Mouse (Mus musculus): ENCODE results near the gene Ybx2. TPM values are rescaled to one million over a fixed set of nuclear protein-coding genes. Genes with fewer than 3 reads are reported as not detected.

The Ybx2 gene
- 0.20 and 0.25 TPM in 2 replicates for polyA plus RNA-seq (2016; fragmentation: Nextera tagmentation; extraction: Ambion mirVana)

DNA sequence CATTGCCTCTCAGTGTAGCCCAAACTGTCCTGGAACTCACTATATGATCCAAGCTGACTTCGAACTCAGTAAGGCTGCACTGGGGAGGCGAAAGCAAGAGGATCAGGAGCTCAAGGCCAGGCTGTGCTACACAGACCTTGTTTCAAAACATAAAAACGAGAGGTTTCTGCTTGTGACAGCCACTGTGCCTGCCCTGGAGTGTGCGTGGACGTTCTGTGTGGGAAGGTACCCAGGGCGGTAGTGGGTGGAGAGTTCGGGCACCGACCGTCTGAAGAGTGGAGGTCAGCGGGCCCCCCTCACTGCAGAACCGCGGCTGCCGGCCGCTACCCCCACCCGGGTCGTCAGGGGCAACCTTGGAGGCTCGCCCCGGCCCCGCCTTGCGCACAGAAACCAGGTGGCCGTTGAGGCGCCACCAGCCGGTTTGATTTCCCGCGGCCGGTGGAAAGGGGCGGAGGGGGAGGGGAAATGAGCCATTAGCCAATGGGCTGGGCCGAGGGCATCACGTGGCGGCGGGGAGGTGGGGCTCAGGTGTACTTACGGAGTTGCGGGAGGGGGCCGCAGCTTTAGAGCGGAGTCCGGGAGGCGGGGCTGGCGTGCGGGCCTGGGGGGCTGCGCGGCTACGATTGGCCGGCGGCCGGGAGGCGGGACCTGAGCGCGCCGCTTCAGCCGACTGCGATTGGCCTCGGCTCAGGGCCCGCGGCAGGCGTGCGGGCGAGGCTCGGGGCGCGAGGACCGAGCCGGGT, at the start of gene Ybx2:
Gene Ybx2 (plus strand): TSS at position 660 of the 743 bp plus-strand sequence.
- Histone ChIP-seq H3K9me3 (replicated peaks) (no peaks in the 10 kb centered on the region), H3K4me3 (peak within 1 kb of the TSS; percentile 56), H3K4me1 (peaks cover 38% of the 10 kb centered on the region), H3K4me2 (peak within 1 kb of the TSS; percentile 91), H3K36me3 (no peaks in the 10 kb centered on the region), H3K9ac (peak within 1 kb of the TSS; percentile 61), H3K27me3 (replicated peaks) (peaks cover 61% of the 10 kb centered on the region), H3K27ac (no peak within 1 kb of the TSS)
- peak; percentile 79 for ATAC-seq
- 1% methylated on average over 62 of the region's 62 CpGs for WGBS (ENCODE audit: insufficient replicate concordance)

DNA sequence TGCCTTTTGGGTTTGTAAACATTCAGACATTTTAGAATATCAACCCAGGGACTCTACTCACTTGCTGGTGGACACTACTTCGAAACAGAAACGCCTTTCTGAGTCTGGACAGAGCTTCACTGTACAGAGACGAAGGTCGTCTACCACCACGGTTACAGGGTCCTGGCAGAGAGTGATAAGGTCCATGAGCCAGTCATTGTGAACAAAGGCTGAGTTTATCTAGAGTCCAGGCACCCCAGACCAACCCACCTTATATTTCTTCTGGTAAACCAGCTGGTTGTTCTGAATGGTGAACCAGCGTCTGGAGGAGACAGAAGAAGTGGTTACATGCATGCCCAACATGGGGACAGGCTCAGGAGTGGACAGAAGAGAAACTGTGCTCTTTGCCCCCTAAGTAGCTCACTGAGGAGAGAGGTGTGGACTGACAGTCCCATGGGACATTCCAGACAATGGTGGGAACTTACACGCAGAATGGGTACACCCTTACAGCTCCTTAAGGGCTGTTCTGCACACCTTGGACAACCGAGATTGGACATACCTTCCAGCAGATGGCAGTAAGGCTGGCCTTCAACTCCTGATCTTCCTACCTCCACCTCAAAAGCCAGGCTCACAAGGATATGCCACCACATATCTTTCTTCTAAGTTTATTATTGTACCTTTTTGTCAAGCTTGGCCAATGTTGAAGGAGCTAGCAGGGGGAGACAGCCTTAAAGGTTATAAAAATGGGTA, 48.5 kb upstream of the Ybx2 start:
- H3K4me3 ChIP-seq, result peak overlapping the region; percentile 10; the same call in 1 of the 2 replicates
- H3K4me1 ChIP-seq, result peaks cover 77% of the 10 kb centered on the region
- ATAC-seq, result peak; percentile 90
- peak overlapping the region; percentile 33 for H3K9ac ChIP-seq
- 29% methylated on average over 8 of the region's 8 CpGs for WGBS (ENCODE audit: insufficient replicate concordance)
- peak overlapping the region; percentile 80 for H3K27ac ChIP-seq
- no peaks in the 10 kb centered on the region for H3K36me3 ChIP-seq
- no peaks in the 10 kb centered on the region for H3K9me3 ChIP-seq (replicated peaks)
- H3K4me2 ChIP-seq, result peak overlapping the region; percentile 55
- no peaks in the 10 kb centered on the region for H3K27me3 ChIP-seq (replicated peaks)

DNA sequence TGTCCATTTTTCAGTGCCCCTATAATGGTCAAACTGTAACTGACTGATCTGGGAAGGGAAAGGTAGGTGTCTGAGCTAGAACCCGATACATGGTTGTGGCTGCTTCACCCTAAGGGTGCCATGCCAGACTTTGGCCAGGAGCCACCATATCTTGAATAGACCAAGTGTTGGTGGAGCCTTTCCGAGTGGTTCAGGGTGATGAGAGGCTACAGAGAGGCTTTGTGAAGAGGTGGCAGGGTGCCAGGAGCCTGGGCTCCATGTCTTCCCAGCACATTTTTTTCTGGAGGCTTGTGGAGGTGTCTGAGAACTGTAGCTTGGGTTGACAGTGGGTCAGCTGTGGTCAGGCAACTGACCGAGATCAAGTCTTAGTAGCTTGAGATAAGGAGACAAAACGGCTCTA, 44.1 kb upstream of the Ybx2 start:
- H3K27ac ChIP-seq, result no peak overlapping the region
- no peak overlapping the region for H3K9ac ChIP-seq

DNA sequence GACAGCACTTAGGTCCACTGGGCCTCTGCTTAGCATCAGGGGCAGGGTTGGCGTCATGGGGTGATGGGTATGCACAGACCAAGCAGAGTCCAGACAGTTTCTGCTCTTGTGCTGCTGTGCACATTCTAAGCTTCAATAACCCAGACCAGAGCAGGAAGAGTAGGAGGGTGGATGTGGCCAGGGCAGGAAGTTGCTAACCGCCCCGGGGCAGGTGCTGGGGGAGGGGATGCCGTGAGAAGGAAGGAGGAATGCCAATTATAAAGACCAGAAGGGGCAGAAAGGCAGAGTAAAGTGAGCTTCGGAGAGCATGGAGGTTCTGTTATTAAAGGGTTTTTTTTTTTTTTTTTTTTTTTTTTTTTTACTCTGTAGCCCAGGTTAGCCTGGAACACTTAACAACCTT, 40.9 kb upstream of the Ybx2 start:
- WGBS (ENCODE audit: insufficient replicate concordance), result 21% methylated on average over 5 of the region's 5 CpGs
- peaks cover 54% of the 10 kb centered on the region for H3K4me1 ChIP-seq
- 0 out of 2 replicates have a peak overlapping the region, but pooled peaks have one; percentile 50 for H3K4me2 ChIP-seq
- peaks cover 7% of the 10 kb centered on the region for H3K27me3 ChIP-seq (replicated peaks)
- peak overlapping the region; percentile 45 for H3K9ac ChIP-seq
- no peaks in the 10 kb centered on the region for H3K36me3 ChIP-seq
- H3K4me3 ChIP-seq, result no peak overlapping the region
- H3K9me3 ChIP-seq (replicated peaks), result no peaks in the 10 kb centered on the region
- 0 out of 2 replicates have a peak, but pooled peaks have one; percentile 9 for ATAC-seq
- peak overlapping the region; percentile 57; the same call in 1 of the 2 replicates for H3K27ac ChIP-seq

More for the DNA sequence above, 44.1 kb upstream of the Ybx2 start:
- WGBS (ENCODE audit: insufficient replicate concordance), result 48% methylated on average over 4 of the region's 4 CpGs
- Histone ChIP-seq H3K36me3 (no peaks in the 10 kb centered on the region), H3K4me2 (no peak overlapping the region), H3K4me3 (no peak overlapping the region), H3K4me1 (peaks cover 59% of the 10 kb centered on the region), H3K27me3 (replicated peaks) (no peaks in the 10 kb centered on the region), H3K9me3 (replicated peaks) (no peaks in the 10 kb centered on the region)
- ATAC-seq, result no peak

DNA sequence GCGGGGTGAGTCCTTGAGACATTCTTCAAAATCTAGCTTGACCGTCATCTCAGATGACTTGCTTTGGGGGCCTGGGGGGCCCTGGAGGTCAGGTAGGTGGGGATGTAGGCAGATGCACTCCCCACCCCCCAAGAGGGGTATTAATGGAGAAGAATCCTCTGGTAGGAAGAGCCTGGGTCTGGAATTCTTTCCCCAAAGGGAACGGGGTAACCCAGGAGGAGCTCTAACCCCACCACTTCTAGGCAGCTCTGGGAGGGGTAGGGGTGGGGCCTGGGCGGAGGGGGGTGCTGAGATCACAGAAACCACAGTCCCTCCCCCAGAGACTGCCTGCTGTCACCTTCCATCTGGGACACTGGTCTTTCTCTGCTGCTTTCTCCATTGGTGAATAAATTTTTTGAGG, 40.3 kb upstream of the Ybx2 start, which contains the start of gene Acap1:
Gene Acap1 (minus strand): TSS at position 249 of the 400 bp plus-strand sequence.
- Histone ChIP-seq H3K27ac (peak within 1 kb of the TSS; percentile 57), H3K4me2 (peak within 1 kb of the TSS; percentile 50), H3K4me3 (peak within 1 kb of the TSS; percentile 25; the same call in 1 of the 2 replicates), H3K9ac (peak within 1 kb of the TSS; percentile 45), H3K36me3 (no peaks in the 10 kb centered on the region), H3K27me3 (replicated peaks) (peaks cover 8% of the 10 kb centered on the region), H3K4me1 (peaks cover 54% of the 10 kb centered on the region), H3K9me3 (replicated peaks) (no peaks in the 10 kb centered on the region)
- WGBS (ENCODE audit: insufficient replicate concordance), result 36% methylated on average over 4 of the region's 4 CpGs
- peak; percentile 78 for ATAC-seq

DNA sequence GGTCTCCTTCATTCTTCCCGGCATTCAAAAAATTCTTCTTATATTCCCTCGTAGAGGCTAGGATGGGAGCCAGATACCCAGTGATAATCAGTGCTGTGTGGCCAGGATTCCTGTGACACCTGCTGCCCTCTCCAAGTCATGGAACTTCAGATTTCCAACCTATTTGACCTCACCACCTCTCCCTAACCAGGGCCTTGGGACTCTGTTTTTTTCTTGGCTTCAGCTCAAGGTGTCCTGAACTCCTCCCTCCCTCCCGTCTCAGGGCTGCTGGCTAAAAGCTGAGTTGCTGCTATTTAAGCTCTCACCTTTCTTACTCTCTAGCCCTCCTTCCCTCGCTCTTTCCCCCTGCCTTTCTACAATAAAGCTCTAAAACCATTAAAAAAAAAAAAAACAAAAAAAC, 35.7 kb upstream of the Ybx2 start:
- Histone ChIP-seq H3K4me2 (peak overlapping the region; percentile 95), H3K36me3 (peaks cover 18% of the 10 kb centered on the region), H3K27ac (no peak overlapping the region), H3K27me3 (replicated peaks) (peaks cover 8% of the 10 kb centered on the region), H3K4me3 (peak overlapping the region; percentile 86; the same call in 1 of the 2 replicates), H3K4me1 (peaks cover 57% of the 10 kb centered on the region), H3K9ac (no peak overlapping the region; the same call in 1 of the 2 replicates), H3K9me3 (replicated peaks) (no peaks in the 10 kb centered on the region)
- 45% methylated on average over 4 of the region's 4 CpGs for WGBS (ENCODE audit: insufficient replicate concordance)
- no peak for ATAC-seq

DNA sequence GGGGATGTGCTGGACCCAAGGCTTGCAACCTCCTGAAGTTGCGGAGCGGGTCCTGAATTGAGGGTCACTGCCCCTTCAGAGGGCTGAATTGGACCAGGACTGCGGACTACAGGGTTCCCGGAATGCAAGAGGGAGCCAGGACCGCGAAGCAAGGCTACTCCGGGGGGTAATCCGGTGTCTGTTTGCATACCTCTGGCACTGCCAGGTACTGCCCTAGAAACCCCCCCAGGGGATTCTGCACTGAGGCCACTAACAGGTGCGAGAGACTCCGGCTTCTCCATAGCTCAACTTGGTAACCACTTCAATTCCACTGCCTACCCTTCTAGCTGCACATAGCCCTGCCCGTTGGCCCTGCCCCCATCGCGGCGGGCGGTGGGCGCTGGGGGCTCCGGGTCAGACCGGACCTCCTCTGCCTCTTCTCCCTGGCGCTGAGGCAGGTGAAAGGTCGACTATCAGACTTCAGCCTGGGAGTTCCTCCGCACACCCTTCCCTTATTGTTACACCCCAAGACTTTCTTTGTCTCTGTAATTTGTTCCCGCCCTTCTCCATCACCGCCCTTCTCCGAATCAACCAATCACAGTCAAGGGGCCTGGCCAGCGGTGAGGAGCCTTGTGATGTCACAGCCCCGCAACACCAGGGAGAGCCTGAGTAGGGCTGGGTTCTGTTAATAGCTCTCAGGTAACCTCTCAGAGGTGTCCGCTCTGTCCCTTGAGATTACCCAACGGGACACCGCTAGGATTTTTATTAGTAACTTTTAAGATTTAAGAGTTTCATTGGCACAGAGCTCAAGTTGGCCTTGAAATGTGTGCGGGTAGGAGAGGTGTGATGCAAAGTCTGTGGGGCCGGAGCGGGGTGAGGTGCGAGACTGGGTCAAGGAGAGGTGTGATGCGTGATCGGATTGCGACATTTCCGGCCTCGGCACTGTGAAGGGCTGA, 34.9 kb upstream of the Ybx2 start, which contains the start of the genes 2810408A11Rik and Neurl4:
Gene 2810408A11Rik (minus strand): TSS at position 517 of the 935 bp plus-strand sequence.
Gene Neurl4 (plus strand): TSS at position 602 of the 935 bp plus-strand sequence.
- Histone ChIP-seq H3K9ac (peak within 1 kb of the TSS; percentile 92), H3K9me3 (replicated peaks) (no peaks in the 10 kb centered on the region), H3K4me1 (peaks cover 49% of the 10 kb centered on the region), H3K4me3 (peak within 1 kb of the TSS; percentile 86), H3K4me2 (peak within 1 kb of the TSS; percentile 95), H3K36me3 (peaks cover 27% of the 10 kb centered on the region), H3K27ac (peak within 1 kb of the TSS; percentile 95), H3K27me3 (replicated peaks) (peaks cover 8% of the 10 kb centered on the region)
- ATAC-seq, result peak; percentile 91
- WGBS (ENCODE audit: insufficient replicate concordance), result under 1% methylated on average over 38 of the region's 38 CpGs

DNA sequence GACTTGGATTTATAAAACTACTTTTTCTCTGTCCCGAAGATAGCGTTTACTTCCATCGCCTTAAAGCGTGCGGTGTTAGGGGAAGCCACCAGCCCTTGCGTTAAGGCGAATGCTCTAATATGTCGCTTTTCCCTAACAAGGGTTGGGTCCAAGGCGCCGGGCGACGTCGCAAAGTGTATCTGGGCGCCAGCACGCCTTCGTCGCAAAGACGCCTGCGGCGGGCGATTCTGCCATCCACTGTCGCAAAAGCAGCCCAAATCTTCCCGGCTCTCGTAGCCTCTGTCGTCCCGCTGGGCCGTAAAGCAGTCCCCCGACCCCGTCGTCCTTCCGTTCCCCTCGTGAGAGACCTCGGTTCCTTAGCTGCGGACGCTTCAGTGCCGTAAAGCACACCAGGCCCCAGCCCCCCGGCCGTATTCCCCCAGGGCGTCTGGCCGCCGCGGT, 34.2 kb upstream of the Ybx2 start:
- peaks cover 8% of the 10 kb centered on the region for H3K27me3 ChIP-seq (replicated peaks)
- peaks cover 33% of the 10 kb centered on the region for H3K36me3 ChIP-seq
- under 1% methylated on average over 42 of the region's 42 CpGs for WGBS (ENCODE audit: insufficient replicate concordance)
- peaks cover 47% of the 10 kb centered on the region for H3K4me1 ChIP-seq
- H3K27ac ChIP-seq, result peak overlapping the region; percentile 95
- peak; percentile 62 for ATAC-seq
- peak overlapping the region; percentile 86 for H3K4me3 ChIP-seq
- peak overlapping the region; percentile 92 for H3K9ac ChIP-seq
- no peaks in the 10 kb centered on the region for H3K9me3 ChIP-seq (replicated peaks)
- peak overlapping the region; percentile 95 for H3K4me2 ChIP-seq

DNA sequence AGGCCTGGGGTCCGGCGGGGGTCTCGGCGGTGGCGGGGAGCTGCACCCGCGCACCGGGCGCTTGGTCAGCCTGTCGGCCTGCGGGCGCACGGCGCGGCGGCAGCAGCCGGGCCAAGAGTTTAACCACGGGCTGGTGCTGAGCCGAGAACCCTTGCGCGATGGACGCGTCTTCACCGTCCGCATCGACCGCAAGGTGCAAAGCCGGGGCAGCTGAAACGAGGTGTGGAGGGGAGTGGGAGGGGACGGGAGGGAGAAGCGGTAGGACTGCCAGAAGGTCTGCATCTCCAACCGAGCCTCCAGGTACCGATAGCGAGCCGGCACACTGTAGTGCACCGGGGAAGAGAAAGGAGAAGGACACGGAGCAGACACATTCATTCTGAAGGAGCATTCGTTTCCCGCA, 33.6 kb upstream of the Ybx2 start:
- H3K9ac ChIP-seq, result peak overlapping the region; percentile 92
- WGBS (ENCODE audit: insufficient replicate concordance), result under 1% methylated on average over 39 of the region's 39 CpGs
- H3K27ac ChIP-seq, result peak overlapping the region; percentile 95
- H3K4me1 ChIP-seq, result peaks cover 47% of the 10 kb centered on the region
- H3K4me3 ChIP-seq, result peak overlapping the region; percentile 86
- peak overlapping the region; percentile 95 for H3K4me2 ChIP-seq
- ATAC-seq, result peak; percentile 2; the same call in 1 of the 2 replicates
- H3K36me3 ChIP-seq, result peaks cover 39% of the 10 kb centered on the region
- no peaks in the 10 kb centered on the region for H3K9me3 ChIP-seq (replicated peaks)
- peaks cover 8% of the 10 kb centered on the region for H3K27me3 ChIP-seq (replicated peaks)

DNA sequence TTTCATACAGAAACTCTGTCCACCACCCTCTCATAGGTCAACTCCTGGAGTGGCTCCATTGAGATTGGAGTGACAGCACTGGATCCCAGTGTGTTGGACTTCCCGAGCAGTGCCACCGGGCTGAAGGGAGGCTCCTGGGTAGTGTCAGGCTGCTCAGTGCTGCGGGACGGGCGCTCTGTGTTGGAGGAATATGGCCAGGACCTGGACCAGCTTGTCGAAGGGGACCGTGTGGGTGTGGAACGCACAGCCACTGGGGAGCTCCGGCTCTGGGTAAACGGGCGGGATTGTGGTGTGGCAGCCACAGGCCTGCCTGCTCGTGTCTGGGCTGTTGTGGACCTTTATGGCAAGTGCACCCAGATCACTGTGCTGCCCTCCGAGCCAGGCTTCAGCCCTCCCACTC, 32.6 kb upstream of the Ybx2 start:
- WGBS (ENCODE audit: insufficient replicate concordance), result 77% methylated on average over 12 of the region's 13 CpGs
- H3K27ac ChIP-seq, result peak overlapping the region; percentile 95
- peaks cover 49% of the 10 kb centered on the region for H3K36me3 ChIP-seq

DNA sequence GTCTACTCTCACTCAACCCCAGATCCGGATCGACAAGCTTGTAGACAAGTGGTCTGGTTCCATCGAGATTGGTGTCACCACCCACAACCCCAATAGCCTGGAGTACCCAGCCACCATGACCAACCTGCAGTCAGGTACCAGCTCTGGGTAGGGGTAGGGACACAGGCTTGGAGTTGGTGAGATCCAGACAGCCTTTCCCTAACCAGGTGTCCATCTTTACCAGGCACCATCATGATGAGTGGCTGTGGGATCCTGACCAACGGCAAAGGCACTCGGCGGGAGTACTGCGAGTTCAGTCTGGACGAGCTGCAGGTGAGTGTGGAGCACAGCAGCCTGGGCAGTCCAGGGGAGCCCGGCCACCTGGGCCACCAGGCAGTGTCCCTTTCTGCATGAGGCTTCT, 31.3 kb upstream of the Ybx2 start:
- H3K4me3 ChIP-seq, result no peak overlapping the region
- H3K4me2 ChIP-seq, result no peak overlapping the region
- H3K27ac ChIP-seq, result no peak overlapping the region
- H3K9me3 ChIP-seq (replicated peaks), result no peaks in the 10 kb centered on the region
- H3K4me1 ChIP-seq, result peaks cover 34% of the 10 kb centered on the region
- H3K36me3 ChIP-seq, result peaks cover 62% of the 10 kb centered on the region
- 89% methylated on average over 9 of the region's 9 CpGs for WGBS (ENCODE audit: insufficient replicate concordance)
- no peak overlapping the region for H3K9ac ChIP-seq
- ATAC-seq, result no peak
- peaks cover 5% of the 10 kb centered on the region for H3K27me3 ChIP-seq (replicated peaks)

More for the DNA sequence above, 32.6 kb upstream of the Ybx2 start:
- Histone ChIP-seq H3K4me1 (peaks cover 46% of the 10 kb centered on the region), H3K9ac (peak overlapping the region; percentile 92), H3K4me3 (peak overlapping the region; percentile 86), H3K27me3 (replicated peaks) (peaks cover 8% of the 10 kb centered on the region), H3K4me2 (peak overlapping the region; percentile 95), H3K9me3 (replicated peaks) (no peaks in the 10 kb centered on the region)
- ATAC-seq, result no peak

Measured in liver, embryonic 12.5 days (tissue).